Mouse (Mus musculus) megakaryocyte progenitor cell, adult 5-6 weeks (primary cell): Measurements from ENCODE around the gene Zrsr1. TPM values are rescaled to one million over a fixed set of nuclear protein-coding genes. Genes with fewer than 3 reads are reported as not detected.

Experiments
- ATAC-seq: replicated peaks from 2 replicates; pipeline ENCODE4 v1.8.0; 2016; ENCODE audit warnings: mild to moderate bottlenecking, moderate TSS enrichment, inconsistent platforms; ENCODE audit not compliant: poor library complexity
- total RNA-seq, 2 experiments: library from RNA; stranded (forward) in 1 of 2; stranded (reverse) in 1 of 2; fragments of 157-497, 149-512 nt in 1 of 2; fragments of 200-1000 nt in 1 of 2; gene quantifications; 2 replicates each; pipeline versions ENCODE4 v1.2.3 to v1.2.4; 2015 to 2017

Zrsr1 gene
- total RNA-seq, 2 experiments from 2014 or later, result 7.0 to 10.3 TPM

- no peak for ATAC-seq
Measured at GRCm38 (mm10) chr11:22970546-22970945, 1.3 kb upstream of the Zrsr1 start.

- ATAC-seq, result peak; percentile 53
Measured at GRCm38 (mm10) chr11:22972746-22973526, 1.1 kb downstream of the Zrsr1 start.

- no peak for ATAC-seq
Measured at GRCm38 (mm10) chr11:22973599-22973998, 1.8 kb downstream of the Zrsr1 start.

GRCm38 (mm10) chr11:22978215-22978614 lies 6.4 kb downstream of the Zrsr1 start:
- ATAC-seq, result no peak

GRCm38 (mm10) chr11:22978711-22979110 lies 6.9 kb downstream of the Zrsr1 start:
- no peak for ATAC-seq

GRCm38 (mm10) chr11:22979221-22979620 lies 7.4 kb downstream of the Zrsr1 start:
- peak; percentile 44 for ATAC-seq

GRCm38 (mm10) chr11:22981041-22981440 lies 9.2 kb downstream of the Zrsr1 start:
- ATAC-seq, result no peak

GRCm38 (mm10) chr11:22981543-22981950 lies 9.7 kb downstream of the Zrsr1 start:
- ATAC-seq, result peak; percentile 20

- peak; percentile 92 for ATAC-seq
Measured at GRCm38 (mm10) chr11:22981984-22982757, 10.4 kb downstream of the Zrsr1 start, which contains the start of the genes Gm28048 and Commd1. Gene Gm28048 (minus strand): TSS chr11:22982090. Gene Commd1 (minus strand): TSS chr11:22982382.

- no peak for ATAC-seq
Measured at GRCm38 (mm10) chr11:22982846-22983245, 11.0 kb downstream of the Zrsr1 start.

- no peak for ATAC-seq
Measured at GRCm38 (mm10) chr11:22985510-22985909, 13.7 kb downstream of the Zrsr1 start.

GRCm38 (mm10) chr11:22987357-22987756 lies 15.6 kb downstream of the Zrsr1 start:
- peak; percentile 45 for ATAC-seq

GRCm38 (mm10) chr11:22989786-22990185 lies 18.0 kb downstream of the Zrsr1 start:
- no peak for ATAC-seq

GRCm38 (mm10) chr11:22990393-22991126 lies 18.8 kb downstream of the Zrsr1 start, which contains the start of gene Cct4:
Gene Cct4 (plus strand): TSS chr11:22990519.
- peak; percentile 94 for ATAC-seq

- ATAC-seq, result no peak
Measured at GRCm38 (mm10) chr11:22991218-22991835, 19.5 kb downstream of the Zrsr1 start.

- no peak for ATAC-seq
Measured at GRCm38 (mm10) chr11:22994271-22994670, 22.5 kb downstream of the Zrsr1 start.

GRCm38 (mm10) chr11:22995461-22995860 lies 23.7 kb downstream of the Zrsr1 start:
- no peak for ATAC-seq

GRCm38 (mm10) chr11:22998308-22998707 lies 26.5 kb downstream of the Zrsr1 start:
- ATAC-seq, result peak; percentile 78

- ATAC-seq, result no peak
Measured at GRCm38 (mm10) chr11:23005276-23005675, 33.5 kb downstream of the Zrsr1 start.

- no peak; the same call in 1 of the 2 replicates for ATAC-seq
Measured at GRCm38 (mm10) chr11:23007166-23007480, 35.3 kb downstream of the Zrsr1 start.
